Mouse (Mus musculus): ENCODE data around the gene Acaa1b.

DNA sequence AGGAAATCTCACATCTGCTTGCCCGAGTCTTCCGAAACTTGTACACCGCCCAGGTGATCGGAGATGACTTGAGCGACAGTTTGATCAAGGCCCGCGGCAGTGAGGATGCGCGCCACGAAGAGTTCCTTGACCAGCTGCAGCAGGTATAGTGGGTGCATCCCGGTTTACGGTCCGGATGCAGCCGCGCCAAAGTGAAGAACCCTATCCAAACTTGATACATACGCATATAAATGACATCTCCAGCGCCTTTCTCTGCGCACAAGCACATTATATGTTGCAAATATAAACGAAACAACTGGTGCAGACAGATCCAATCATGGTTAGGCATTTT lies 54.1 kb downstream of the Acaa1b start:
- no peak for TF ChIP-seq POLR2A (IDR thresholded peaks at IDR 0.05; ENCODE audit: insufficient read depth, low read length)
- no peak for TF ChIP-seq EP300 (IDR thresholded peaks at IDR 0.05; ENCODE audit: insufficient read depth, low read depth, low read length)
- TF ChIP-seq CTCF (IDR thresholded peaks at IDR 0.05; ENCODE audit: low read depth, low read length), result no peak
